Mouse (Mus musculus) forebrain, embryonic 13.5 days (tissue): Measurements from ENCODE around the gene Wdr1. TPM values are rescaled to one million over a fixed set of nuclear protein-coding genes. Genes with fewer than 3 reads are reported as not detected.
A peak's percentile ranks its signal among the peaks of the same experiment; 100 is the strongest.

ENCODE experiments used
- ATAC-seq: fragments of 200-750 bp; cut with Nextera tagmentation; 2 replicates; pipeline ENCODE4 v1.8.0; 2017
- H3K27ac ChIP-seq: fragments of 300-500 bp; sonication (generic); 2 replicates; pipeline ENCODE4 v1.5.1; 2015; ENCODE audit warnings: inconsistent platforms, mild to moderate bottlenecking, moderate library complexity
- H3K27me3 ChIP-seq: fragments of 300-500 bp; sonication (generic); 2 replicates; pipeline ENCODE4 v1.6.1; 2015; ENCODE audit warnings: mild to moderate bottlenecking, inconsistent platforms
- H3K36me3 ChIP-seq: fragments of 300-500 bp; sonication (generic); 2 replicates; pipeline ENCODE4 v1.6.1; 2015; ENCODE audit warnings: mild to moderate bottlenecking, inconsistent platforms; ENCODE audit not compliant: poor library complexity, severe bottlenecking
- H3K4me1 ChIP-seq: fragments of 300-500 bp; sonication (generic); 2 replicates; pipeline ENCODE4 v1.6.1; 2015; ENCODE audit warnings: inconsistent platforms
- H3K4me2 ChIP-seq: fragments of 300-500 bp; sonication (generic); 2 replicates; pipeline ENCODE4 v1.6.1; 2015; ENCODE audit warnings: inconsistent platforms, mild to moderate bottlenecking, moderate library complexity
- H3K4me3 ChIP-seq: fragments of 300-500 bp; sonication (generic); 2 replicates; pipeline ENCODE4 v1.5.1; 2015; ENCODE audit warnings: mild to moderate bottlenecking, inconsistent platforms
- H3K9ac ChIP-seq: fragments of 300-500 bp; sonication (generic); 2 replicates; pipeline ENCODE4 v1.6.1; 2015; ENCODE audit warnings: mild to moderate bottlenecking, inconsistent platforms
- H3K9me3 ChIP-seq: fragments of 300-500 bp; sonication (generic); replicated peaks from 2 replicates; pipeline ENCODE4 v1.6.1; 2016; ENCODE audit warnings: inconsistent platforms
- whole genome bisulfite sequencing: fragments of 180-500 bp; shearing (Covaris S2); methylation state at CpG from one replicate; pipeline ENCODE4 v1.1.7; 2015; 5-methylcytosine and 5-hydroxymethylcytosine counted together
- polyA plus RNA-seq: library from polyadenylated mRNA; unstranded; fragments of >200 nt; fragmentation: Nextera tagmentation; extraction: Ambion mirVana; gene quantifications from 2 replicates; pipeline ENCODE4 v1.2.1, GENCODE M21; 2015

The Wdr1 gene
- polyA plus RNA-seq, 1 experiment from 2014 or later = 135 TPM

GRCm38 (mm10) chr5:38543496-38544217 lies 19.4 kb downstream of the Wdr1 start:
- 77% methylated on average over 4 of the region's 4 CpGs for WGBS
- ATAC-seq = peak; percentile 58
- peak overlapping the region; percentile 40; the same call in 1 of the 2 replicates for H3K27ac ChIP-seq

GRCm38 (mm10) chr5:38541728-38542127 lies 21.3 kb downstream of the Wdr1 start:
- ATAC-seq = no peak
- no peaks in the 10 kb centered on the region for H3K27me3 ChIP-seq
- H3K9ac ChIP-seq = no peak overlapping the region
- H3K36me3 ChIP-seq = peaks cover 100% of the 10 kb centered on the region
- 91% methylated on average over 3 of the region's 3 CpGs for WGBS
- no peaks in the 10 kb centered on the region for H3K9me3 ChIP-seq
- no peak overlapping the region for H3K4me3 ChIP-seq
- no peak overlapping the region for H3K27ac ChIP-seq
- H3K4me1 ChIP-seq = peaks cover 13% of the 10 kb centered on the region; the same call in 1 of the 2 replicates
- no peak overlapping the region for H3K4me2 ChIP-seq

More at GRCm38 (mm10) chr5:38543496-38544217, 19.4 kb downstream of the Wdr1 start:
- Histone ChIP-seq H3K4me1 (peaks cover 16% of the 10 kb centered on the region), H3K4me2 (no peak overlapping the region), H3K9ac (no peak overlapping the region), H3K27me3 (no peaks in the 10 kb centered on the region), H3K9me3 (no peaks in the 10 kb centered on the region), H3K4me3 (no peak overlapping the region), H3K36me3 (peaks cover 100% of the 10 kb centered on the region)

- Histone ChIP-seq H3K36me3 (peaks cover 100% of the 10 kb centered on the region), H3K27ac (no peak overlapping the region), H3K4me2 (no peak overlapping the region), H3K9me3 (no peaks in the 10 kb centered on the region), H3K27me3 (no peaks in the 10 kb centered on the region), H3K9ac (no peak overlapping the region), H3K4me3 (no peak overlapping the region), H3K4me1 (peaks cover 13% of the 10 kb centered on the region; the same call in 1 of the 2 replicates)
- 100% methylated on average over 1 of the region's 1 CpGs for WGBS
- ATAC-seq = no peak
Measured at GRCm38 (mm10) chr5:38540898-38541297, 22.1 kb downstream of the Wdr1 start.

- H3K9me3 ChIP-seq = no peaks in the 10 kb centered on the region
- ATAC-seq = 0 out of 2 replicates have a peak, but pooled peaks have one; percentile 48
- no peak overlapping the region for H3K4me3 ChIP-seq
- H3K27me3 ChIP-seq = no peaks in the 10 kb centered on the region
- H3K36me3 ChIP-seq = peaks cover 100% of the 10 kb centered on the region
- 76% methylated on average over 8 of the region's 8 CpGs for WGBS
- H3K27ac ChIP-seq = no peak overlapping the region
- no peak overlapping the region for H3K9ac ChIP-seq
- H3K4me1 ChIP-seq = 0 out of 2 replicates have a peak, but pooled peaks cover 4% of the 10 kb centered on the region
- H3K4me2 ChIP-seq = no peak overlapping the region
Measured at GRCm38 (mm10) chr5:38538508-38538907, 24.5 kb downstream of the Wdr1 start.

GRCm38 (mm10) chr5:38537845-38538244 lies 25.2 kb downstream of the Wdr1 start:
- peaks cover 98% of the 10 kb centered on the region for H3K36me3 ChIP-seq
- no peak for ATAC-seq

GRCm38 (mm10) chr5:38536822-38537221 lies 26.2 kb downstream of the Wdr1 start:
- no peak overlapping the region for H3K4me2 ChIP-seq
- H3K9ac ChIP-seq = no peak overlapping the region
- no peak for ATAC-seq
- H3K4me1 ChIP-seq = 0 out of 2 replicates have a peak, but pooled peaks cover 3% of the 10 kb centered on the region
- 96% methylated on average over 3 of the region's 3 CpGs for WGBS
- H3K36me3 ChIP-seq = peaks cover 98% of the 10 kb centered on the region
- H3K9me3 ChIP-seq = no peaks in the 10 kb centered on the region
- H3K4me3 ChIP-seq = no peak overlapping the region
- no peak overlapping the region for H3K27ac ChIP-seq
- H3K27me3 ChIP-seq = no peaks in the 10 kb centered on the region

More at GRCm38 (mm10) chr5:38537845-38538244, 25.2 kb downstream of the Wdr1 start:
- Histone ChIP-seq H3K9me3 (no peaks in the 10 kb centered on the region), H3K27me3 (no peaks in the 10 kb centered on the region), H3K4me1 (0 out of 2 replicates have a peak, but pooled peaks cover 3% of the 10 kb centered on the region), H3K4me3 (no peak overlapping the region), H3K4me2 (no peak overlapping the region), H3K27ac (no peak overlapping the region), H3K9ac (no peak overlapping the region)
- WGBS = 89% methylated on average over 4 of the region's 4 CpGs

- H3K9me3 ChIP-seq = no peaks in the 10 kb centered on the region
- H3K9ac ChIP-seq = no peak overlapping the region
- no peak overlapping the region for H3K4me2 ChIP-seq
- H3K27ac ChIP-seq = no peak overlapping the region
- peaks cover 98% of the 10 kb centered on the region for H3K36me3 ChIP-seq
- H3K4me1 ChIP-seq = no peaks in the 10 kb centered on the region
- peak; percentile 60 for ATAC-seq
- WGBS = 70% methylated on average over 4 of the region's 4 CpGs
- no peaks in the 10 kb centered on the region for H3K27me3 ChIP-seq
- no peak overlapping the region for H3K4me3 ChIP-seq
Measured at GRCm38 (mm10) chr5:38532084-38532483, 30.9 kb downstream of the Wdr1 start.

- peak; percentile 31; the same call in 1 of the 2 replicates for ATAC-seq
- 83% methylated on average over 6 of the region's 6 CpGs for WGBS
- H3K4me2 ChIP-seq = no peak overlapping the region
Measured at GRCm38 (mm10) chr5:38529724-38530428, 33.1 kb downstream of the Wdr1 start.

GRCm38 (mm10) chr5:38522977-38523376 lies 40.0 kb downstream of the Wdr1 start:
- Histone ChIP-seq H3K4me1 (no peaks in the 10 kb centered on the region), H3K27me3 (no peaks in the 10 kb centered on the region), H3K4me3 (no peak overlapping the region), H3K27ac (no peak overlapping the region), H3K4me2 (no peak overlapping the region), H3K9me3 (no peaks in the 10 kb centered on the region), H3K9ac (no peak overlapping the region), H3K36me3 (peaks cover 29% of the 10 kb centered on the region)
- no peak for ATAC-seq
- 94% methylated on average over 5 of the region's 5 CpGs for WGBS

More at GRCm38 (mm10) chr5:38529724-38530428, 33.1 kb downstream of the Wdr1 start:
- H3K9ac ChIP-seq = no peak overlapping the region
- no peaks in the 10 kb centered on the region for H3K27me3 ChIP-seq
- peaks cover 96% of the 10 kb centered on the region for H3K36me3 ChIP-seq
- no peak overlapping the region for H3K27ac ChIP-seq
- H3K4me3 ChIP-seq = no peak overlapping the region
- H3K4me1 ChIP-seq = no peaks in the 10 kb centered on the region
- no peaks in the 10 kb centered on the region for H3K9me3 ChIP-seq

- H3K4me1 ChIP-seq = no peaks in the 10 kb centered on the region
- H3K27me3 ChIP-seq = no peaks in the 10 kb centered on the region
- 39% methylated on average over 1 of the region's 1 CpGs for WGBS
- H3K36me3 ChIP-seq = peaks cover 7% of the 10 kb centered on the region; the same call in 1 of the 2 replicates
- H3K27ac ChIP-seq = no peak overlapping the region
- no peak overlapping the region for H3K4me3 ChIP-seq
- no peak overlapping the region for H3K9ac ChIP-seq
- no peak overlapping the region for H3K4me2 ChIP-seq
- no peaks in the 10 kb centered on the region for H3K9me3 ChIP-seq
- no peak for ATAC-seq
Measured at GRCm38 (mm10) chr5:38520838-38521237, 42.2 kb downstream of the Wdr1 start.

GRCm38 (mm10) chr5:38516267-38516666 lies 46.8 kb downstream of the Wdr1 start:
- H3K4me1 ChIP-seq = no peaks in the 10 kb centered on the region
- H3K9ac ChIP-seq = no peak overlapping the region
- no peak overlapping the region for H3K27ac ChIP-seq
- no peak overlapping the region for H3K4me3 ChIP-seq
- no peak overlapping the region for H3K4me2 ChIP-seq
- H3K36me3 ChIP-seq = no peaks in the 10 kb centered on the region
- ATAC-seq = no peak
- no peaks in the 10 kb centered on the region for H3K27me3 ChIP-seq
- WGBS = 57% methylated on average over 6 of the region's 6 CpGs
- H3K9me3 ChIP-seq = no peaks in the 10 kb centered on the region

GRCm38 (mm10) chr5:38512991-38513390 lies 50.0 kb downstream of the Wdr1 start:
- no peak overlapping the region for H3K4me2 ChIP-seq
- no peaks in the 10 kb centered on the region for H3K4me1 ChIP-seq
- no peak overlapping the region for H3K4me3 ChIP-seq
- H3K27ac ChIP-seq = no peak overlapping the region
- H3K9me3 ChIP-seq = no peaks in the 10 kb centered on the region
- no peak overlapping the region for H3K9ac ChIP-seq
- H3K36me3 ChIP-seq = no peaks in the 10 kb centered on the region
- no peaks in the 10 kb centered on the region for H3K27me3 ChIP-seq
- ATAC-seq = no peak
- 29% methylated on average over 2 of the region's 2 CpGs for WGBS
